Mouse (Mus musculus): ENCODE measurements around the gene Gm20834. TPM values are rescaled to one million over a fixed set of nuclear protein-coding genes. Genes with fewer than 3 reads are reported as not detected.
"Not testable (repeated sequence)": the region's sequence is repeated elsewhere in the genome, so short reads cannot be mapped to it uniquely, and the experiment has no call there.

The Gm20834 gene
- not detected for total RNA-seq (2022)

DNA sequence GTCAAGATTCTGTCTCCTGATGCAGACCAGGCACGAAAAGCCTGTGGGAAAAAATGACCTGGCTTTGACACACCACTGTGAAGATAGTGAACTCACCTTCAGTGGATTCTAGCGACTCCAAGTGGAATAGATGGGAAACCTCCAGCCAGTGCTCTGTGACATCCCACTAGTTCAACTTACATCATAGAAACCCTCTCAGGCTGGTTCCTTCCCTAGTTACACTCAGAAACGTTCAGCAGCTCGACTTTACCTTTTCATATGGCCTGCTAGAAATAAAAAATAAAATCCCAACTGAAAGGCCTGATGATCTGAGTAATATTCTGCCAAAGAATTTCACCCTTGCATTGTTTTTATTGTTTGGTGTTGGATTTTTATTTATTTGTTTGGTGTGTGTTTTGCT is at the start of gene Gm20834:
Gm20834 (minus strand) TSS at position 101 of the 400 bp plus-strand sequence.
- not testable (repeated sequence) for DNase-seq (ENCODE audit: low spot score in 2 of 2)

Other genes with a start within 250 kb of the Gm20834 start
- not detected for gene Gm21310, start 177.4 kb downstream of the Gm20834 start, total RNA-seq (2022)
- gene Gm28510, start 88.1 kb upstream of the Gm20834 start, total RNA-seq (2022) = not detected
- gene Gm20737, start 211.5 kb upstream of the Gm20834 start, total RNA-seq (2022) = not detected
- not detected for gene Gm21775, start 228.9 kb upstream of the Gm20834 start, total RNA-seq (2022)

All from left cerebral cortex, adult 8-10 months (tissue).